Mouse (Mus musculus): ENCODE results near the gene Flcn.

Gene Flcn

GRCm38 (mm10) chr11:59759626-59760025 is 50.2 kb downstream of the Flcn start:
- no peak for DNase-seq

DNA sequence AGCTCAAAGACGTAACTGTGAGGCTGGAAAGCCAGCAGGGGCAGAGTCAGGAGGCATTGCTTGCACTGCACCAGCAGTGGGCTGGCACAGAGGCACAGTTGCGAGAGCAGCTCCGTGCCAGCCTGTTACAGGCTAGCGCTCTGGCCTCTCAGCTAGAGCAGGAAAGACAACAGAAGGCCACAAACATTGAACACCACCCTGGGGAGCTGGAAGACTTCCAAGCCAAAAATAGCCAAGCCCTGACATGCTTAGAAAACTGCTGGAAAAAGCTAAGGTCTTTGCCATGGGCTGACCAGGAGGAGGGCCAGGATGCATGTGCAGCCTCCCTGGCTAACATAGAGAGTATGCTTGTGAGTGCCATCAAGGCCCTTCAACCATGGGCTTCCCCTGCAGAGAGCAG is 50.6 kb downstream of the Flcn start:
- DNase-seq, result no peak

GRCm38 (mm10) chr11:59758191-59758985 is 51.4 kb downstream of the Flcn start:
- no peak for DNase-seq

DNA sequence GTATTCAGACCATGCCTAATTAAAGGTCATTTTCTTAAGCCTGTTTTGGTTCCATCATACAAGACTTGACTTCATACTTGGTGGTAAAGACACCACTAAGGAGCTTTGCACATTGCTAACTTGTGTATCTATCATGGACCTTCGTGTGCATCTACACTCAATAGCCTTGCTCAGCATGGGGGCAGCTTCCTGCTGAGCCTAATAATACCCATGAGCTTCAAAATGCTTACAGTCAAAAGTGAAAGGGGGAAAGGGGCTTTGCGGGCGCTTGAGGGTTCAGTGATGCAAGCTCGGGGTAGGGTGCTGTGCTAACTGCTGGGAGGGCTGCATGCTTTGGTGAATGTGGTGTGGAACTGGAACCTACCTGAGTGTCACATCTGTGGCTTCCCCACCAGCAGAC is 53.5 kb downstream of the Flcn start:
- DNase-seq, result no peak

- no peak for DNase-seq
Observed at GRCm38 (mm10) chr11:59754504-59754903, 55.3 kb downstream of the Flcn start.

- no peak for DNase-seq
Observed at GRCm38 (mm10) chr11:59749050-59749449, 60.8 kb downstream of the Flcn start.

DNA sequence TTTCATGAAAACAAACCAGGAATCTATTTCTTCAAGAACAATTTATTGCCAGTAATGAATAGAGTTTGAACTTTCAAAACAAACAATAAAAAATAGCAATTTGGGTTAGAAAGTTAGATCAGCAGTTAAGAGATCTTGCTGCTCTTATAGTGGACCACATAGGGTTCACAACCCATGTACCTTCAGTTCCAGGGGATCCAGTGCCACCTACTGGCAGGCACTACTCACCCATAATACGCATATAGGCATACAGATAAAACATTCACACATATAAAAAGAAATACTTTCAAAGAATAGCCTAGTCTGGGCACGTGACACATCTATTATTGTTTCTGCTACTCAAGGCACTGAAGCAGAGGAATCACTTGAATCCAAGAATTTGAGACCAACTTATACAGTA is 63.2 kb downstream of the Flcn start:
- peak; percentile 72 for DNase-seq

DNA sequence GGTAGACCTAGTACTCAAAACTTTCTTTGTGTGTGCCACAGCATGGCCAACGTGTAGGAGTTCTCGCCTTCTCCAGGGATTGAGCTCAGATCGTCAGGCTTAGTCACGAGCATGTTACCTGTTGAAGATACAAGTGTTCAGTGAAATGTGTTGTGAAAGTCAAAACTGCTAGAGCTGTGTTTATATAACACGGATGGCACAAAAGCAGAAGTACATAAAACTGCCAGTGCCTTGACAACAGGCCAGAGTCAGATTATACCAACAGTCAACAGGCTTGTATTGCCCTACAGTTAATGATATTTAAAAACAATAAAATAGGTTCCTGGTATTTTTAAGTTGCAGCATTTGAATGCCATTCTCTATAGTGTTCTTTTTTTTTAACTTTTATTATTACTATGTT is 64.0 kb downstream of the Flcn start:
- DNase-seq, result no peak

DNA sequence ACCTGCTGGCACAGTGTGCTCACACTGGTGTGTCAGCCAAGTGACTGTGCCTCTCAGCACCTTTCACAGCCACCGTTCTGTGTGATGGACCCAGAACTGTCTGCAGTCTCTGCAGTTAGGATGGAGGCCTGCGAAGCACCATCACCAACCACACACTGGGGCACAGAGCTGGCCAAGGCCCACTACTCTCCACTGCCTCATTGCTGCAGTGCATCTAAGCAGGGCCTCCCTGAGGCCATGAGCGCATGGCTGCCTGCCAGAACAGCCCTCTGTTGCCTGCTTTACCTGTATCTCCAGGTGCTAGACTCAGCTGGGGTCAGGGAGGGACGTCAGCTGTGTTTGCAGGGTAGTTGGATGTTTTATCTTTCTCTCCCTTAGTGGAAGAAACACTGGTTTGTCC is 65.4 kb downstream of the Flcn start:
- no peak for DNase-seq

- no peak for DNase-seq
Observed at GRCm38 (mm10) chr11:59743712-59744111, 66.1 kb downstream of the Flcn start.

- DNase-seq, result no peak
Observed at GRCm38 (mm10) chr11:59743307-59743706, 66.5 kb downstream of the Flcn start.

DNA sequence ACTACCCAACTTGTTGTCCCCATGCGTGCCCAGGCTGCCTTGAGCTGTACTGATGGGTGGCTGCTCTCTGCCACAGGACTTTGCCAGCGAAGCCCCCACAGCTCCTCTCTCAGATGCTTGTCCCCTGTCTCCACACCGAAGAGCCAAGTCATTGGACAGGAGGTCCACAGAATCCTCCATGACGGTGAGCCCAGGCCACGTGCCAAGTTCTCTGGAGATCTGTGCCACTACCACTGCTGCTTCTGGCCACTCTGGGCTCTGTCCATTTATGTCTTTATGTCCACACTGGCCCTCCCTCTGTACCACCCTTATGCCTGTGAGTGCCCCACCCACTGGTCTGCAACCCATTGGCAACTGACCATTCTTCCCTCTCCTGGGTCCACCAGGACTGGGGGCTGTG is 67.9 kb downstream of the Flcn start:
- no peak for DNase-seq
